Mouse (Mus musculus) ES-CJ7 (cell line): ENCODE results near the gene Arl5c.
"Not testable (repeated sequence)": the region's sequence is repeated elsewhere in the genome, so short reads cannot be mapped to it uniquely, and the experiment has no call there.

Source experiments
- DNase-seq: peaks from one replicate; pipeline ENCODE4 v3.0.0; 2011; ENCODE audit warnings: low read depth, low spot score

The Arl5c gene

DNA sequence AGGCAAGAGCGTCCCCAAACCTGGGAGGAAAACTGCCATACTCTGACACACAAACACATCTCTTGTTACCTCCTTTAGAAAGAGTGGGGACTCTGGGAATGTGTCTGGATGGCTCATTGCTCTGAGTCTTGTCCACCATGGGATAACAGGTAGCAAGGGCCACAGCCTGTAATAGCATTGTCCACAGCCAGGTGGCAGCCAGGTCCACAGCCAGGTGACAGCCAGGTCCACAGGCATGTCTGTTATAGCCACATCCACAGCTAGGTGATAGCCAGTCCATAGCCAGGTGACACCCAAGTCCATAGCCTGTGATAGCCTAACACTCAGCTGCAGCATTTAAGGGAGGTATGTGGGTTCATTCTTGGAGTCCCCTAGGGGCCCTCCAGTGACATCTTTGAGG, 35.1 kb downstream of the Arl5c start:
- no peak for DNase-seq

GRCm38 (mm10) chr11:97959300-97959680, 36.7 kb downstream of the Arl5c start:
- no peak for DNase-seq

DNA sequence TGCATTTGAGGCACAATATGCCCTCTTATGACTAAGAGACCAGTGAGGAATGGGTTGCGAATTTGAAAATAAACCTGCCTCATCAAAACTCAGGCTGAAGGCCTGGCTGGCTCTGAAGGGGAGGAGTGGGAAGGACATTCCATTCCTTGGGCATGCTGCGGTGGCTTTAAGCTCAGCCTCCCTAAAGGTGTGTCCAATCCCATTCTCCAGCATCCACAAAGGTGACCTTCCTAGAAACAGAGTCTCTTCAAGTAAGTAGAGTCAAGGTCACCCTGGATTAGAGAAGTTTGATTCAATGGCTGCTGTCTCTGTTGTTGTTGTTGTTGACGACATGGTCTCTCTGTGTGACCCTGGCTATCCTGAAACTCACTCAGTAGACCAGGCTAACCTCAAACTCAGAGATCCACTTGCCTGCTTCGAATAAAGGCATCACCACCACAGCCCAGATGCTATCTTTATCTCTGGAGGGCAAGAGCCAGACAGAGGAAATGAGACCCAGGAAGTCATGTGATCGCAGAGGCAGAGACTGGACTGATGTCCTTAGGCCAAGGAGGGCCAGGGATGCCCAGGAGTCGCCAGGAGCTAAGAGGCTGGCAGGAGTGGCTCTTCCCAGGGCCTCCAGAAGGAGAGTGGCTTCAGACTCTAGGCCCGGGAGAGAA, 37.2 kb downstream of the Arl5c start:
- peak; percentile 80 for DNase-seq

GRCm38 (mm10) chr11:97956905-97957560, 38.9 kb downstream of the Arl5c start:
- no peak for DNase-seq

DNA sequence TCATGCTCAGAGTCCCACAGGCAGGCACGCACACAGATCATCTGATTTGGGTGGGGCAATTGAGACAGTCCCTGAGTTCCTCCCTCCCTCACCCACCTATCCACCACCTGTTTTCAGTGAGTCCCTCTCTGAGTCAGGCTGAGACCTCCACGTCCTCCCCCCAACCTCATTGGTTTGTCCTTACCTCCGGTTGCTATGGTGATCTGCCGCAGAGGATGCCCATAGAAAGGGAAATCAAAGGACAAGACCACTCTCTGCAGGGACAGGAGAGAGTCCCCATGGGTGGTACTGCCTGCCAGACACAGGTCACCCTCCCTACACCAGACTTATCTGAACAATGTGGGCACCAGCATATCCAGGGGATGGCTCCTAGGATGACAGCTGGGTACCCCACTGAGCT, 40.1 kb downstream of the Arl5c start:
- no peak for DNase-seq

- DNase-seq, result no peak
Measured at GRCm38 (mm10) chr11:97955146-97955902, 40.7 kb downstream of the Arl5c start.

- no peak for DNase-seq
Measured at GRCm38 (mm10) chr11:97954469-97955141, 41.4 kb downstream of the Arl5c start.

- no peak for DNase-seq
Measured at GRCm38 (mm10) chr11:97953939-97954275, 42.1 kb downstream of the Arl5c start.

- no peak for DNase-seq
Measured at GRCm38 (mm10) chr11:97953179-97953938, 42.6 kb downstream of the Arl5c start.

DNA sequence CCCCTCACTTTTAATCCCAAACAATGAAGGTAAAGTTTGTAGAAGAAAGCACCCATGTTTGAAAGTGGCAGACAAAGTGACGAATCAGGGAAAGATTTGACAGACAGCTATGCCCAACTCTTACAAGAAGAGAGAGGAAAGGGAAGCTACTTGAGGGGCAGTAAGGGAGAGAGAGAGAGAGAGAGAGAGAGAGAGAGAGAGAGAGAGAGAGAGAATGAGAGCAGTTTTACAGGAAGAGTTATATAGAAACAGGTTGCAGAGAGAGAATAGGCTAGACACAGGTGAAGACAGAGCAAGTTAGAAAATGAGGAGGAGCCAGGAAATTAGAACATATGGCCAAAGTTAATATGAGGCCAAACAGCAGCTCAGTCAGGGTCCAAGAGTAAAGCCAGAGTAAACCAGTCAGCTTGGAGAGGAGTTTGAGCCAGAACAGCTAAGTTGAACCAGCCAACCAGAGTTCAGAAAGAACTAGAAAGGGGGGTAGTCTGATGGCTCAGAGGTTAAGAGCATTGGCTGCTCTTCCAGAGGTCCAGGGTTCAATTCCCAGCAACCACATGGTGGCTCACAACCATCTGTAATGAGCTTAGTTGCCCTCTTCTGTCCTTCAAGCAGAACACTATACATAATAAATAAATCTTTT, 43.5 kb downstream of the Arl5c start:
- DNase-seq, result no peak

GRCm38 (mm10) chr11:97949703-97950475, 46.1 kb downstream of the Arl5c start:
- DNase-seq, result peak; percentile 85

GRCm38 (mm10) chr11:97947426-97947825, 48.6 kb downstream of the Arl5c start:
- DNase-seq, result peak; percentile 92

DNA sequence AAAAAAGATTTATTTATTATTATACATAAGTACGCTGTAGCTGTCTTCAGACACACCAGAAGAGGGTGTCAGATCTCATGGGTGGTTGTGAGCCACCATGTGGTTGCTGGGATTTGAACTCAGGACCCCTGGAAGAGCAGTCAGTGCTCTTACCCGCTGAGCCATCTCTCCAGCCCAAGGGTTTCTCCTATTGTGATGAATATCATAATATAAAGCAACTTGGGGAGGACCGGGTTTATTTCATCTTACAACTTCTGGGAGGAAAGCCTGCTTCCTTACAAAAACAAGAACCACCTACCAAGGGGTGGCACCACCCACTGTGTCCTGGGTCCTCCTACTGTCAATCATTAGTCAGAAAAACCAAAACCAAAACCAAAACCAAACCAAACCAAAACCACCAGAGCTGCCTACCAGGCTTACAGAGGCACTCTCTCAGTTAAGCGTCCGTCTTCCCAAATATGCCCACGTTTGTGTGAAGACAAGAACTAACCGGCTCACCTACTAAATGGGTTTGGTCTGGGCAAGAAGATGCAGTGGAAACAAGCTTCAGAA, 50.2 kb downstream of the Arl5c start:
- not testable (repeated sequence) for DNase-seq

- no peak for DNase-seq
Measured at GRCm38 (mm10) chr11:97945031-97945430, 51.0 kb downstream of the Arl5c start.

DNA sequence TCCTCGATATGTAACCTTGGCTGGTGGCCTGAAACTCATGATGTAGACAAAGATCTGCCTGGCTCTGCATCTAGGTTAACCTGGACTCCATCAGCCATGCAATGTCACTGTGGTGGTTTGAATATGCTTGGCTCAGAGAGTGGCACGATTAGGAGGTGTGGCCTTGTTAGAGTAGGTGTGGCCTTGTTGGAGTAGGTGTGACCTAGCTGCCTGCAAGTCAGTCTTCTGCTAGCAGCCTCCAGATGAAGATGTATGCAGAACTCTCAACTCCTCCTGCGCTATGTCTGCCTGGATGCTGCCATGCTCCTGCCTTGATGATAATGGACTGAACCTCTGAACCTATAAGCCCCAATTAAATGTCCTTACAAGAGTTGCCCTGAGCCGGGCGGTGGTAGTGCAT, 52.7 kb downstream of the Arl5c start:
- DNase-seq, result peak; percentile 63

GRCm38 (mm10) chr11:97942420-97943111, 53.4 kb downstream of the Arl5c start:
- no peak for DNase-seq
